Mouse (Mus musculus): ENCODE data around the gene Thbd.

Thbd gene

DNA sequence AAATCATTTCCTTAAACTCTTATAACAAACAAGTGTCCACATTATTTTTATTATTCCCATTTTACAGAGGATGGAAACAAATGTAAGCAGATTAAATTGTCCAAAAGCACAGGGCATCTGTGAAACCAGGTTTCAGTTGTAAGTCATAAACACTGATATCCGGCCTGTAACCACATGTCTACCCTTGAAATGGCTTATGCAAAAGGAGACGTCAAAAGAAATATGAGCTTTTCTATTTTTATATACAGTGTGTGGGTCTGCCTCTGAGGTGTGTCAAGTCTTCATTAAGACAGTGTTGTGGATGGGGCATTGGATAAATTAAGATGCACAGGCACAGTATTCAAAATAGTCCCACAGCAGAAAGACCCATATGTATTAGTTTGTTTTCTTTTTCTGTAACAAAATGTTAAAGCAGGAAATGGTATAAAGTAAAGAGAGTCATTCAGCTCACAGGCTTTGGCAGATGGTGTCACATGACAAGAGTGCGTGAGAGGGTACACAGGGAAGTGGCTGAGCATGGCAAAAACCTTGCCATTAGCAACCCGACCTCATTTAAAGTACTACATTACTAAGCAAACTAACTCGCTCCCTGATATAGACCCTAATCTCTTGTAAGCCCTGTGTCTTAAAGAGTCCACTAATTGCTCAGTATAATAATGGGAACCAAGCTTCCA, 17.9 kb upstream of the Thbd start:
- DNase-seq (ENCODE audit: low spot score in 2 of 2): no peak

DNA sequence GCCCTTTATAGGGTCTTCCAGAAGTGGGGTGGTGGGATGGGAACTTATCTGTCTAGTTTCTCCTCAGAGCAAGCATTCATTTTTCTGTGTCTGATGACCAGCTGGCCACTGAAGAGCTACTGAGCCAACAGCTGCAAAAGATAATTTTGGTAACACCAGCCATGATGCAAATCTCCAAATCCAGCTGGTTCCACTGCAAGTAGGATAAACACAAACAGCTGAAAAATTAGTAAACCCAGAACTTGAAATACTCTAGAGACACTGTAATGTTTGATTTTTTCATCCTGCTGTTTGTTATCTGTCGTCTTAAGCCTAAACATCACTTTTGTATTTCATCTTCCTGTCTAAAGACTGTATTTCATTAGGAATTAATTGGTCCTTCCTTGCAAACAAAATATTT, 13.7 kb upstream of the Thbd start:
- no peak for DNase-seq (ENCODE audit: low spot score in 2 of 2)

GRCm38 (mm10) chr2:148421112-148421511, 13.1 kb upstream of the Thbd start:
- no peak for DNase-seq (ENCODE audit: low spot score in 2 of 2)

DNA sequence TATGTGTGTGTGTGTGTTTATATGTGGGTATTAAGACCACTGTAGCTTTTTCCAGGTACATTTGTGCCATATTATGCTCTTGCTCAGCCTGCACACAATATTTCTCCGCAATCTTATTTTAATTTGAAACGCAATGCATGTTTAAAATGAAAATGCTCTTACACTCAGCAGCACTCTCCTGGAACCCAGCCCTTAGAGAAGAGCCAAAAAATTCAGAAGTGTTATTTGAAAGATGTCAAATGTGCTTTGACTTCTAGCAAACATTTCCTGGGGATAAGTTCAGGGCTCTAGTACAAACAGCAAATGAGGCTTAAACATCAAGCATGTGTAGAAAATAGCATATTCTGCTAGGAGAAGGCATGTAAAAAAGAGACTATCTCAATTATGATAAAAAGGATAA, 11.8 kb upstream of the Thbd start:
- DNase-seq (ENCODE audit: low spot score in 2 of 2): no peak

DNA sequence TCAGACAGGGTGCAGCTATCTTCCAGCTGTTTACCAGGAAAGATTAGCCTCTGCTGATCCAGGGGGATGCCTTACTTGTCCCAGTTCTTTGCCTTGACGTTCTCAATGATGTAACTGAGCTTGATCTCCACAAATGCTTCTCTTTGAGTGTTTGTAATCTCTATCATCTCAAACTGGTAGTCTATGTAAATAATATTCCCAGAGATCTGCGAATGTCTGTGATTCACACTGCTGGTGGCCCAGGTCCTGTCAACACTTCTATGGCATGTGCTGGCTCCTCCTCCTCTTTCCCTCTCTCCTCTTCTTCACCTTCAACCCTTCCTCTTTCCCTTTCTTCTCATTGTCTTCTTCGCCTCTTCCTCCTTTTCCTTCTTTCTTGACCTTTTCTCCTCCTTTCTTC, 11.2 kb upstream of the Thbd start:
- no peak for DNase-seq (ENCODE audit: low spot score in 2 of 2)

DNA sequence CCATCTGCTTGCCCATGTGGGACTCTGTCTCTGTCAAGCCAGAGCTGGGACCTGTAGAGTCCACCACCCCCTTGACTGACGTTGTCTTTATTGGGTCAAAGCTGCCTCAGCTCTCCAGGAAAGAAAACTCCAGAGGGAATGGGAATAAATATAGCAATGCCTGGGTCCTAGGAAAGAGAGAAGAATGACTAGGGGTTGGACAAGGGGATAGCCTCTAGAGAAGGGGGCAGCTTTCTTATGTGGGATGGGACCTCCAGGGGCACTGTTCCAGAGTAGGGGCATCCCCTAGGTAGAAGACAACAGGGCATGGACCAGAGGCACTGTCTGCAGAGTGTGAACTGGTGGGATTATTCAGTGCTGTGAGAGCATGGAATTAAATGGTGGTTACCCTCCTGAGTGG, 1.8 kb upstream of the Thbd start:
- no peak for DNase-seq (ENCODE audit: low spot score in 2 of 2)

GRCm38 (mm10) chr2:148409141-148409540, 1.2 kb upstream of the Thbd start:
- DNase-seq (ENCODE audit: low spot score in 2 of 2): peak; percentile 60 to 78

- no peak for DNase-seq (ENCODE audit: low spot score in 2 of 2)
Observed at GRCm38 (mm10) chr2:148408761-148409120, 753 bp upstream of the Thbd start.

- DNase-seq (ENCODE audit: low spot score in 2 of 2): peak; percentile 32 to 56
Observed at GRCm38 (mm10) chr2:148406971-148407869, 768 bp downstream of the Thbd start.

- DNase-seq (ENCODE audit: low spot score in 2 of 2): peak in 1 of 2 experiments; percentile 23
Observed at GRCm38 (mm10) chr2:148406160-148406970, 1.6 kb downstream of the Thbd start.

GRCm38 (mm10) chr2:148404906-148405305, 3.1 kb downstream of the Thbd start:
- DNase-seq (ENCODE audit: low spot score in 2 of 2): no peak

GRCm38 (mm10) chr2:148402227-148402626, 5.8 kb downstream of the Thbd start:
- DNase-seq (ENCODE audit: low spot score in 2 of 2): no peak

GRCm38 (mm10) chr2:148398901-148399685, 8.9 kb downstream of the Thbd start:
- DNase-seq (ENCODE audit: low spot score in 2 of 2): no peak

DNA sequence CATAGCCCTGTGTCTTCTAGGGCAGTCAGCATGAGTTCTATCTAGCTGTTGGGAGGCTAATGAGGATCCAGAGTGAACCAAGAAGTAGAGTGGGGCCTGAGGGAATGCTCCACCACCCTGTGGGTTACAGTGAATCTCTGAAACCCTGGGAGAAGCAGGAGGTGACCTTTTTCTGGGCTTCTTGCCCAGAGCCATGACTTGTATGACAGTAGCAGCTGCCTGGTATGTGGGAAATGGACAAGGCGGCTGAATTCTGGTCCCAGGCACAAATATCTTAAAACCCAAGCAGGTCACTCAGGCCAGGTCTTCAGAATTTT, 10.2 kb downstream of the Thbd start:
- DNase-seq (ENCODE audit: low spot score in 2 of 2): no peak

GRCm38 (mm10) chr2:148397015-148397783, 10.8 kb downstream of the Thbd start:
- no peak for DNase-seq (ENCODE audit: low spot score in 2 of 2)

DNA sequence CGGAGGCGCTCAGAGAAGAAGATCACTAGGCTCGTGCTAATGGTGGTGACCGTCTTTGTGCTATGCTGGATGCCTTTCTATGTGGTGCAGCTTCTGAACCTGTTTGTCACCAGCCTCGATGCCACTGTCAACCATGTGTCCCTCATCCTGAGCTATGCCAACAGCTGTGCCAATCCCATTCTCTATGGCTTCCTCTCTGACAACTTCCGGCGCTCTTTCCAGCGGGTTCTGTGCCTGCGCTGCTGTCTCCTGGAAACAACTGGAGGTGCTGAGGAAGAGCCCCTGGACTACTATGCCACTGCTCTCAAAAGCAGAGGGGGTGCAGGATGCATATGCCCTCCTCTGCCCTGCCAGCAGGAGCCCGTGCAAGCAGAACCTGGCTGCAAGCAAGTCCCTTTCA, 11.8 kb downstream of the Thbd start:
- DNase-seq (ENCODE audit: low spot score in 2 of 2): no peak

- DNase-seq (ENCODE audit: low spot score in 2 of 2): peak in 1 of 2 experiments; percentile 35
Observed at GRCm38 (mm10) chr2:148395131-148396051, 12.6 kb downstream of the Thbd start, which contains the start of gene Sstr4. Gene Sstr4 (plus strand): TSS chr2:148395344.

- DNase-seq (ENCODE audit: low spot score in 2 of 2): no peak
Observed at GRCm38 (mm10) chr2:148393846-148394245, 14.1 kb downstream of the Thbd start.

DNA sequence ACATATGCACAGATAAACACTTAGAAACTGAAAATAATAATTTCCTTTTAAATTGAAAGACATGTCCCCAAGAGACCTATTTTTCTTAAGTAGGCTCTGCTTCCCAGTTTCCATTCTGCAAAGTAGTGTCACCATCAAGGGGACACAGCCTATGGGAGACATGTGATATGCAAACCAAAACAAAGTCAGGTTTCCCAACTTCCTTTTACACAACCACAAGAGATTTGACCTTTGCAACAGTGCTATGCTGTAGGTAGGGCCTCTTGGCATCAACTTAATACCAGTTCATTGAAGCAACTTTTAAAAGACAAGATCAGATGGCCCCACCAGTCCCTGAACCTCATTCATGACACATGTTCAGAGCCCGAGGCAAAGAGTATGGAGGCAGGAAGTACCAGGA, 14.8 kb downstream of the Thbd start:
- no peak for DNase-seq (ENCODE audit: low spot score in 2 of 2)

All from urinary bladder, adult 18-20 months (tissue).